Mouse (Mus musculus): ENCODE results near the gene Kdm4a.

GRCm38 (mm10) chr4:118152020-118152785, 27.6 kb downstream of the Kdm4a start:
- TF ChIP-seq CTCF (IDR thresholded peaks at IDR 0.05; ENCODE audit: borderline replicate concordance, insufficient read depth, low read depth, low read length) (no peak), POLR2A (IDR thresholded peaks at IDR 0.05; ENCODE audit: borderline replicate concordance, insufficient read depth, low read length) (no peak)

Data from cerebellum, adult 2 months (tissue).